Mouse (Mus musculus): ENCODE results near the gene Gm3542.
"Not testable (repeated sequence)": the region's sequence is repeated elsewhere in the genome, so short reads cannot be mapped to it uniquely, and the experiment has no call there.

Gene Gm3542

DNA sequence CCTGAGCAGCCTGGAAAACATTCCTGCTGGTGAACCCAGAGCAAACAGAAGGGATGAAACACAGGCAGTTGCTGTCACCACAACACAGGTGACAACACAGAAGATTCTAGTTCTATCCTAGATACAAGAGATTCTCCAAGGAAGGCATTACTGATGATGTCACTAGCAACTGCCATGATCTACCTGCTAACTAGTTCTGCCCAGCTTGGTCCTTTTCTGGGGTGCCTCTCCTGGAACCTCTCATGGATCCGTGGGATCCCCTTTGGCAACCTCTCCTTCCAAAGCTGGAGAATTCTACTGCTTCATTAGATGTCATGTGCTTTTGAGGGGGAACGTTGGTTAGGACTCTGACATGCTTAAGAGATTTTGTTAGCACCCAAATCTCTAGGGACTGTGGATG lies at the start of gene Gm3542:
Gene Gm3542 (minus strand): TSS at position 101 of the 400 bp plus-strand sequence.
- DNase-seq (ENCODE audit: low read depth) = not testable (repeated sequence)
